Mouse (Mus musculus): Measurements from ENCODE around the gene Mzt1.

DNA sequence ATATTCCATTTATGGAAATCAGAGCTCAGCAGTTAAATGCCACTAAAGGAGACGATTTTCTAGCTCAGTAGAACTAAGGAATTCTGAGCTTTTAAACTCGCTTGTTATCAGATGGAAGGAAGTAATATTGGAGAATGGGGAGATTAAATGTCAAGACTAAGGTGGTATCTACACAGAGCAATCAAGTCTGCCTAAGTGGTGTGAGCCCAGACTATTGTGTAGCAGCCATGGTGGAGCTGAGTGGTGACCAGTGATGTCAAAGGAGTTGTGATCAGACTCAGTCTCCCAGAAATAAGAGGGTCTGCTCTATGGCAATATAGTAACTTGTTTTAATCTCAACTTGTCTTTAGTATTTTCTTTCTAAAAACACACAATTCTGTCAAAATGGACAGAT lies 35.0 kb downstream of the Mzt1 start:
- no peak for TF ChIP-seq CTCF (IDR thresholded peaks at IDR 0.05; ENCODE audit: low read depth)
- no peak for TF ChIP-seq EP300 (IDR thresholded peaks at IDR 0.05; ENCODE audit: low read depth)

All from liver, embryonic 14.5 days (tissue).